Mouse (Mus musculus) midbrain, embryonic 10.5 days (tissue): Measurements from ENCODE around the gene Ankrd27. TPM values are rescaled to one million over a fixed set of nuclear protein-coding genes. Genes with fewer than 3 reads are reported as not detected.

Experiments
- DNase-seq: peaks from one replicate; pipeline ENCODE4 v3.0.0-alpha.2; 2017; ENCODE audit warnings: low spot score
- H3K27ac ChIP-seq: fragments of 300-500 bp; sonication (generic); replicated peaks from 2 replicates; pipeline ENCODE4 v1.5.1; 2016; ENCODE audit warnings: mild to moderate bottlenecking
- H3K27me3 ChIP-seq: fragments of 300-500 bp; sonication (generic); 2 replicates; pipeline ENCODE4 v1.6.1; 2016; ENCODE audit warnings: low read depth, mild to moderate bottlenecking; ENCODE audit not compliant: poor library complexity, severe bottlenecking
- H3K36me3 ChIP-seq: fragments of 300-500 bp; sonication (generic); 2 replicates; pipeline ENCODE4 v1.6.1; 2016; ENCODE audit warnings: mild to moderate bottlenecking, moderate library complexity
- H3K4me1 ChIP-seq: fragments of 300-500 bp; sonication (generic); 2 replicates; pipeline ENCODE4 v1.6.1; 2016
- H3K4me3 ChIP-seq: fragments of 300-500 bp; sonication (generic); 2 replicates; pipeline ENCODE4 v1.5.1; 2016; ENCODE audit warnings: mild to moderate bottlenecking, moderate library complexity
- H3K9me3 ChIP-seq: fragments of 300-500 bp; sonication (generic); replicated peaks from 2 replicates; pipeline ENCODE4 v1.6.1; 2016; ENCODE audit warnings: mild to moderate bottlenecking
- WGBS: fragments of 180-500 bp; shearing (Covaris S2); methylation state at CpG from one replicate; pipeline ENCODE4 v1.1.7; 2016; 5-methylcytosine and 5-hydroxymethylcytosine counted together
- polyA plus RNA-seq: library from polyadenylated mRNA; unstranded; fragments of >200 nt; fragmentation: Nextera tagmentation; extraction: Ambion mirVana; gene quantifications from 2 replicates; pipeline ENCODE4 v1.2.1, GENCODE M21; 2016

Ankrd27 gene
- polyA plus RNA-seq, 1 experiment from 2014 or later = 39.2 TPM

- no peaks in the 10 kb centered on the region for H3K27me3 ChIP-seq
- peaks cover 45% of the 10 kb centered on the region for H3K36me3 ChIP-seq
- peaks cover 44% of the 10 kb centered on the region for H3K4me1 ChIP-seq
- 70% methylated on average over 9 of the region's 9 CpGs for WGBS
- 0 out of 2 replicates have a peak overlapping the region, but pooled peaks have one; percentile 20 for H3K27ac ChIP-seq
- no peak for DNase-seq
- H3K9me3 ChIP-seq = no peaks in the 10 kb centered on the region
- H3K4me3 ChIP-seq = no peak overlapping the region
These were observed 102.2 kb downstream of the Ankrd27 start for GRCm38 (mm10) chr7:35688276-35688675.

Other genes with a start within 250 kb of the Ankrd27 start
- 25.2 and 25.3 TPM in 2 replicates for gene Faap24, start 189.4 kb upstream of the Ankrd27 start, polyA plus RNA-seq
- 65.8 and 67.0 TPM in 2 replicates for gene Cep89, start 189.2 kb upstream of the Ankrd27 start, polyA plus RNA-seq
- gene Slc7a9, start 137.4 kb upstream of the Ankrd27 start, polyA plus RNA-seq = 0.17 and 0.25 TPM in 2 replicates
- 0.06 TPM in 1 of 2 replicates, not detected in the other for gene Tdrd12, start 48.5 kb upstream of the Ankrd27 start, polyA plus RNA-seq
- 47.4 and 48.9 TPM in 2 replicates for gene Nudt19, start 29.9 kb upstream of the Ankrd27 start, polyA plus RNA-seq
- gene Rgs9bp, start 662 bp upstream of the Ankrd27 start, polyA plus RNA-seq = 0.29 and 0.64 TPM in 2 replicates
- 307 and 342 TPM in 2 replicates for gene Pdcd5, start 61.3 kb downstream of the Ankrd27 start, polyA plus RNA-seq
- gene Dpy19l3, start 168.2 kb downstream of the Ankrd27 start, polyA plus RNA-seq = 34.3 and 34.7 TPM in 2 replicates
- 16.8 and 18.5 TPM in 2 replicates for gene Zfp507, start 216.8 kb downstream of the Ankrd27 start, polyA plus RNA-seq